Mouse (Mus musculus) midbrain, embryonic 10.5 days (tissue): Measurements from ENCODE around the gene Olfr452. TPM values are rescaled to one million over a fixed set of nuclear protein-coding genes. Genes with fewer than 3 reads are reported as not detected.

Experiments
- DNase-seq: peaks from one replicate; pipeline ENCODE4 v3.0.0-alpha.2; 2017; ENCODE audit warnings: low spot score
- H3K27ac ChIP-seq: fragments of 300-500 bp; sonication (generic); replicated peaks from 2 replicates; pipeline ENCODE4 v1.5.1; 2016; ENCODE audit warnings: mild to moderate bottlenecking
- H3K27me3 ChIP-seq: fragments of 300-500 bp; sonication (generic); 2 replicates; pipeline ENCODE4 v1.6.1; 2016; ENCODE audit warnings: low read depth, mild to moderate bottlenecking; ENCODE audit not compliant: poor library complexity, severe bottlenecking
- H3K36me3 ChIP-seq: fragments of 300-500 bp; sonication (generic); 2 replicates; pipeline ENCODE4 v1.6.1; 2016; ENCODE audit warnings: mild to moderate bottlenecking, moderate library complexity
- H3K4me1 ChIP-seq: fragments of 300-500 bp; sonication (generic); 2 replicates; pipeline ENCODE4 v1.6.1; 2016
- H3K4me3 ChIP-seq: fragments of 300-500 bp; sonication (generic); 2 replicates; pipeline ENCODE4 v1.5.1; 2016; ENCODE audit warnings: mild to moderate bottlenecking, moderate library complexity
- H3K9me3 ChIP-seq: fragments of 300-500 bp; sonication (generic); replicated peaks from 2 replicates; pipeline ENCODE4 v1.6.1; 2016; ENCODE audit warnings: mild to moderate bottlenecking
- WGBS: fragments of 180-500 bp; shearing (Covaris S2); methylation state at CpG from one replicate; pipeline ENCODE4 v1.1.7; 2016; 5-methylcytosine and 5-hydroxymethylcytosine counted together
- polyA plus RNA-seq: library from polyadenylated mRNA; unstranded; fragments of >200 nt; fragmentation: Nextera tagmentation; extraction: Ambion mirVana; gene quantifications from 2 replicates; pipeline ENCODE4 v1.2.1, GENCODE M21; 2016

The Olfr452 gene
- not detected in 2 replicates for polyA plus RNA-seq

GRCm38 (mm10) chr6:42784793-42785192, at the start of gene Olfr452:
TSS of gene Olfr452 (plus strand) at chr6:42785093.
- H3K27me3 ChIP-seq: no peaks in the 10 kb centered on the region
- no peaks in the 10 kb centered on the region for H3K4me1 ChIP-seq
- no peak for DNase-seq

GRCm38 (mm10) chr6:42739071-42739470, 45.8 kb upstream of the Olfr452 start, which contains the start of gene Olfr453:
TSS of gene Olfr453 (plus strand) at chr6:42739371.
- DNase-seq: no peak
- WGBS: 94% methylated on average over 1 of the region's 1 CpGs
- no peaks in the 10 kb centered on the region for H3K27me3 ChIP-seq

More at GRCm38 (mm10) chr6:42784793-42785192, at the start of gene Olfr452:
- H3K4me3 ChIP-seq: no peak within 1 kb of the TSS
- no peaks in the 10 kb centered on the region for H3K9me3 ChIP-seq
- no peaks in the 10 kb centered on the region for H3K36me3 ChIP-seq
- no peak within 1 kb of the TSS for H3K27ac ChIP-seq

GRCm38 (mm10) chr6:42742303-42742702, 42.6 kb upstream of the Olfr452 start:
- H3K27ac ChIP-seq: no peak overlapping the region
- no peak for DNase-seq
- no peak overlapping the region for H3K4me3 ChIP-seq
- no peaks in the 10 kb centered on the region for H3K36me3 ChIP-seq
- H3K9me3 ChIP-seq: no peaks in the 10 kb centered on the region
- no peaks in the 10 kb centered on the region for H3K27me3 ChIP-seq
- WGBS: 82% methylated on average over 5 of the region's 5 CpGs
- no peaks in the 10 kb centered on the region for H3K4me1 ChIP-seq

More at GRCm38 (mm10) chr6:42739071-42739470, 45.8 kb upstream of the Olfr452 start, which contains the start of gene Olfr453:
- Histone ChIP-seq H3K36me3 (no peaks in the 10 kb centered on the region), H3K27ac (no peak within 1 kb of the TSS), H3K9me3 (no peaks in the 10 kb centered on the region), H3K4me3 (no peak within 1 kb of the TSS), H3K4me1 (no peaks in the 10 kb centered on the region)

- Histone ChIP-seq H3K36me3 (no peaks in the 10 kb centered on the region), H3K27ac (no peak overlapping the region), H3K27me3 (no peaks in the 10 kb centered on the region), H3K4me1 (no peaks in the 10 kb centered on the region), H3K4me3 (no peak overlapping the region), H3K9me3 (no peaks in the 10 kb centered on the region)
- DNase-seq: no peak
These were observed 37.0 kb upstream of the Olfr452 start for GRCm38 (mm10) chr6:42747846-42748245.

- Histone ChIP-seq H3K27me3 (no peaks in the 10 kb centered on the region), H3K4me3 (no peak within 1 kb of the TSS), H3K27ac (no peak within 1 kb of the TSS), H3K9me3 (no peaks in the 10 kb centered on the region), H3K36me3 (no peaks in the 10 kb centered on the region), H3K4me1 (no peaks in the 10 kb centered on the region)
- DNase-seq: no peak
- 79% methylated on average over 1 of the region's 1 CpGs for whole genome bisulfite sequencing
These were observed 28.8 kb upstream of the Olfr452 start, which contains the start of gene Olfr38 for GRCm38 (mm10) chr6:42756104-42756503. TSS of gene Olfr38 (plus strand) at chr6:42756404.

GRCm38 (mm10) chr6:42777066-42777465, 7.8 kb upstream of the Olfr452 start:
- Histone ChIP-seq H3K4me1 (no peaks in the 10 kb centered on the region), H3K4me3 (no peak overlapping the region), H3K9me3 (no peaks in the 10 kb centered on the region), H3K36me3 (no peaks in the 10 kb centered on the region), H3K27me3 (no peaks in the 10 kb centered on the region), H3K27ac (no peak overlapping the region)
- WGBS: 93% methylated on average over 1 of the region's 1 CpGs
- DNase-seq: no peak

- Histone ChIP-seq H3K36me3 (no peaks in the 10 kb centered on the region), H3K27me3 (no peaks in the 10 kb centered on the region), H3K9me3 (no peaks in the 10 kb centered on the region), H3K27ac (no peak overlapping the region), H3K4me3 (no peak overlapping the region), H3K4me1 (no peaks in the 10 kb centered on the region)
- no peak for DNase-seq
- WGBS: 48% methylated on average over 4 of the region's 4 CpGs
These were observed 5.5 kb downstream of the Olfr452 start for GRCm38 (mm10) chr6:42790247-42790948.

- H3K4me1 ChIP-seq: no peaks in the 10 kb centered on the region
- DNase-seq: no peak
- WGBS: 85% methylated on average over 9 of the region's 9 CpGs
- no peaks in the 10 kb centered on the region for H3K27me3 ChIP-seq
- H3K9me3 ChIP-seq: no peaks in the 10 kb centered on the region
- no peaks in the 10 kb centered on the region for H3K36me3 ChIP-seq
- no peak overlapping the region for H3K27ac ChIP-seq
- H3K4me3 ChIP-seq: no peak overlapping the region
These were observed 6.2 kb downstream of the Olfr452 start for GRCm38 (mm10) chr6:42790949-42791556.

GRCm38 (mm10) chr6:42794982-42795381, 10.1 kb downstream of the Olfr452 start:
- DNase-seq: no peak
- H3K27ac ChIP-seq: no peak overlapping the region
- WGBS: 85% methylated on average over 3 of the region's 3 CpGs
- no peak overlapping the region for H3K4me3 ChIP-seq
- H3K27me3 ChIP-seq: no peaks in the 10 kb centered on the region
- H3K36me3 ChIP-seq: no peaks in the 10 kb centered on the region
- H3K9me3 ChIP-seq: no peaks in the 10 kb centered on the region
- H3K4me1 ChIP-seq: no peaks in the 10 kb centered on the region

- Histone ChIP-seq H3K4me3 (no peak within 1 kb of the TSS), H3K4me1 (no peaks in the 10 kb centered on the region), H3K27ac (no peak within 1 kb of the TSS), H3K27me3 (no peaks in the 10 kb centered on the region), H3K36me3 (no peaks in the 10 kb centered on the region), H3K9me3 (no peaks in the 10 kb centered on the region)
- 91% methylated on average over 1 of the region's 1 CpGs for WGBS
- DNase-seq: no peak
These were observed 26.7 kb downstream of the Olfr452 start, which contains the start of gene Olfr450 for GRCm38 (mm10) chr6:42811639-42812038. TSS of gene Olfr450 (plus strand) at chr6:42811939.

GRCm38 (mm10) chr6:42834084-42834483, 49.2 kb downstream of the Olfr452 start, which contains the start of gene Olfr449:
TSS of gene Olfr449 (plus strand) at chr6:42834384.
- no peaks in the 10 kb centered on the region for H3K27me3 ChIP-seq
- H3K4me3 ChIP-seq: no peak within 1 kb of the TSS
- H3K9me3 ChIP-seq: no peaks in the 10 kb centered on the region
- H3K4me1 ChIP-seq: no peaks in the 10 kb centered on the region
- H3K27ac ChIP-seq: no peak within 1 kb of the TSS
- H3K36me3 ChIP-seq: no peaks in the 10 kb centered on the region
- DNase-seq: no peak
